Mouse (Mus musculus) A20 (cell line): ENCODE data around the gene Mrgpre.

Experiments
- DNase-seq: peaks from one replicate; pipeline ENCODE4 v3.0.0-alpha.2; 2011; ENCODE audit warnings: low read depth, low spot score

Gene Mrgpre

DNA sequence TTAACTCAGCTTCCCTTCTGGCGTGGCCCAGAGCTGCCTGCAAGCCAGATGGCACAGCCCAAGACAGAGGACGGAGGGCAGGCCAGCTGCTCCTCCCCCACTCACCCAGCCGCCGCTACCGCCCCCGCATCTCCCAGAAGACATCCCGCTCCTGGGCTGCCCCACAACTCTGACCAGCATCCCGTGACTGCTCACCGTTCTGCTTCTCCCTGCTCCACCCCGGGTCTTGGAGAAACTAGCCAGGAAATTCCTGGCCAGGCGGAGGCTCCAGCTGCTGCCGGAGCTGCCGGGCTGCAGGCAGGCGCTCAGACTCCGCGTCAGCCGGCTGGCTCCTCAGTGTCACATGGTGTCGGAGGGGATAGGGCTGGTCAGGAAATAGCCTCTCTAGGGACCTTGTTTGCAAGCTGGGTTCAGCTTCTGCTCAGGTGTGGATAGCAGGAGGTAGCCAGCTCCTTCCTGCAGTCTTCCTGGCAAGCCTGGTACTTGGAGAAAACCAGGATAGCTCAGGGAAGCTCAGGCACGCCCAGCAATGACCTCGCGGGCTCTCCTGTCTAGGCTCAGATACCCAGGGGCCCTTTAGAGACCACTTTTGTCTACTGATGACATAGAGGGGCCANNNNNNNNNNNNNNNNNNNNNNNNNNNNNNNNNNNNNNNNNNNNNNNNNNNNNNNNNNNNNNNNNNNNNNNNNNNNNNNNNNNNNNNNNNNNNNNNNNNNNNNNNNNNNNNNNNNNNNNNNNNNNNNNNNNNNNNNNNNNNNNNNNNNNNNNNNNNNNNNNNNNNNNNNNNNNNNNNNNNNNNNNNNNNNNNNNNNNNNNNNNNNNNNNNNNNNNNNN lies at the start of gene Mrgpre:
Mrgpre (minus strand) TSS at position 505 of the 834 bp plus-strand sequence.
- peak; percentile 49 for DNase-seq

DNA sequence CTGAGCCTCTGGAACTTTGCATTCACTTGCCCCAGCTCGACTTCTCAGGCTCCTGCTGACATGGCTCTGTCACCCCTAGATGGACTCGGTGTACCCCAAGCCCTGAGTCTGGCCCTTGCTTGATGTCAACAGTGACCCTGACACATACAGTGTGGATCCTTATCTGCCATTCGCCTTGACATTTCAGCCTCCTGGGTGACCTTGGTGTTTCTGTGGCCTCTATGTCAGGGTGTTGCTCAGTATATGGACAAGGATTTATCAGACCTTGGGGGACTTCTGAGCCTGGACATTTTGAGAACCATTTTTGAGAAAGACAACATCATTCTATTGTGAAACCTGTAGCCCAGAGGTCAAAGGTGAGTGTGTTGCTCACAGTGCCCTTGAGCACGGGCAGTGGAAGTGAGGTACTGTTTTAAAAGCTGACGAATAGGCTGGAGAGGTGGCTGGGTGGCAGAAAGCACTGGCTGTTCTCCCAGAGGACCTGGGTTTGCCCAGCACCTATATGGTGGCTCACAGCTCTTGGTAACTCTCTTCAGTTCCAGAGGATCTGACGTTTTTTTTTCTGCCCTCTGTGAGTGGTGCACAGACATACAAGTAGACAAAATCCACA lies 49.4 kb upstream of the Mrgpre start:
- no peak for DNase-seq

DNA sequence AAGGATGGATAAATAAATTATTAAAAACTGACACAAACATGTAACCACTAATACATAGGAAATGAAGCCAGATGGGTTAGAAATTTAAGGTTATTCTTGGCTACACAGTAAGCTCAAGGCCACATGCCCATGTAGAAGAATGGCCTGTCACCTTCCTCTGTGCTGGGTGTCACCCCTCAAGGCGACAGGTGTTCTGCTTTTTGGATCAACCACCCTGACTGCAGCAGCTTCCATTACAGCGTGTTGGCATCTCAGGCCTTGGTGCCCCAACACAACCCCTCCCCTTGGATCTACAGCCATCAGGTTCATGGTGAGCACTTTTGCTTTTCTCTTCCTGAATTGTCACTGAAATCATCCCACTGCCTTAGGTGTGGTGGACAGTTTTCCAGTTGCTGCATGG lies 48.3 kb upstream of the Mrgpre start:
- DNase-seq = no peak

DNA sequence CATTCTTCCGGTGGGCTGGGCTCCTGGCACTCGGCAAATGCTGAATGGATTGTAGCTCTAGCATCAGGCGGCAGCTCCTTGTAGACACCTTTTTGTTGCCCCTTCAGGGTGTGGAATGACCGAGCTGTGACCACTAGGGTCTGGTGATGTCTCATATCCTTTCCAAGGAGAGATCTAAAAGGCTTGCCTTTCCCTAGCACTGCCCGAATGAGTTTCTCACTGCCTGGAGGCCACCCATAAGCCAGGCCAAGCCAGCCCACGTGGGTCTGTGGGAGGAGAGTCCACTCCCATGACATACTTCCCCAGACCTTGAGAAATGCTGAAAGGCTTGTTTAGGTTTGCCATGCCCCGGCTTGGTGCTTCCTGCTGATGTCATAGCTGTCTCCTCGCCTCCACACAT lies 47.9 kb upstream of the Mrgpre start:
- no peak for DNase-seq

GRCm38 (mm10) chr7:143830399-143830798 lies 46.1 kb upstream of the Mrgpre start:
- DNase-seq = no peak

DNA sequence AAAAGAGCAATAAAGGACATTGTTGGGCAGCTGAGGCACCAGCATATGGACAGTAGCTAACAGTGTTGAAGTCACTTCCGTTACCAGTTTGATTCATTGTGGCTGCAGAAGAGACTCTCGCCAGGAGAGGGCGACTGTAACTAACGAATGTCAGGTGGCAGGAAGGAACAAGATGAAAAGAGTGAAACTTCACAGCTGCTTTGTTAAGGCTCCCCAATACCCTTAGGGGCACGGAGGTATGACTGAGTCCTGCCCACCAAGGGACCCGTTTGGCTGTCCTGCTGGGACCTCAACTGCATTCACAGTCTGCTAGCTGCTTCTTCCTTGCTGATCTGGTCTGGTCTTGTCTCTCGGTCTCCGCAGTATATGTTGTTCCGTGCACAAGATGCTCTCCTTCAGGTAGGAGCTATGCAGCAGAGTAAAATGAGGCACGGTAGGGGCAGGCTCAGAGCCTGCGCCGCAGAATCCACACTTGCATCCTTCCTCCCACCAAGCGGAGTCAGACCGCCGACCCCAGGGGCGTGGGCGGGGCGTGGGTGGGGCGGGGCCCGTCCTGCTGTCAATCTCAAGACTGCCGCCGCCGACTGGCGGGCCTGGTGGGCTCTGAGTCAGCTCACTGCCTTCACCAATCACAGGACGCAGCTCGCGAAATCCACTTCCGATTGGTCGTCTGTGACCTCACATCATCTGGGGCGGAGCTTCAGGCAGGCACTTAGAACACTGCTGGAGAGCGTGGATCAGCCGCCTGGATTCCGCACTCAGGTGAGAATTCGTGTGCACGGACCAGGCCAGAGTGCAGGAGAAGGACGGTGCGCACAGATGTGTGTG lies 45.4 kb upstream of the Mrgpre start:
- DNase-seq = peak; percentile 98

DNA sequence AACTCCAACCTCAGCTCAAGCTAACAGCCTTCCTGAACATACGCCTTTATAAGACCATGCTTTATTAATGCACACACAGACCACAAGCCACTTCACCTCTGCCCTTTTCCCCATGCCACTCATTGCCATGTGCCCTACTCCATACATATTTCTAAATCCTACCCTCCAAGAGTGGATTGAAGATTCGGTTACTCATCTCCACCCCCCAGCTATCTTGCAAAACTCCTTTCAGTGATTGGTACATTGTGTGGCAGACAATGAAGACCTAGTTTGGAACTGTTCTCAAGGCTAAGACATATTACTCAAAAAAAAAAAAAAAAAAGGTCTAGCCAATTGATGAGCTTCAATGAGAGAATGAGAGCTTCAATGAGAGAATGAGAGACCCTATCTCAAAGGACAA lies 42.7 kb upstream of the Mrgpre start:
- no peak for DNase-seq

DNA sequence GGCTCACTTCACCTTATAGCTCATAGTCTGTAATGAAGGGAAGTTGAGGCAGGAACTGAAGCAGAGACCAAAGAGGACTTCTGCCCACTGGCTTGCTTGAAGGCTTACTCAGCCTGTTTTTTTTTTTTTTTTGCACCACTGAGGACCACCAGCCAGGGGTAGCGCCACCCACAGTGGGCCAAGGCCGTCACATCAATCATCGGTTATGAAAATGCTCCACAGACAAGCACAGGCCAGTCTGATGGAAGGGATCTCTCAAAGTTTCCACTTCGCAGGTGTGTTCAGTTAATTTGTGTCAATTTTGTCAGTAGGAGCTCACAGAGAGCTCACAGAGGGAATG lies 38.9 kb upstream of the Mrgpre start:
- no peak for DNase-seq

- DNase-seq = peak; percentile 99
Observed at GRCm38 (mm10) chr7:143822375-143823265, 38.3 kb upstream of the Mrgpre start, which contains the start of the genes Nadsyn1 and Dhcr7. Gene Nadsyn1, minus strand, starts transcription at chr7:143822849. Gene Dhcr7, plus strand, starts transcription at chr7:143823145.

DNA sequence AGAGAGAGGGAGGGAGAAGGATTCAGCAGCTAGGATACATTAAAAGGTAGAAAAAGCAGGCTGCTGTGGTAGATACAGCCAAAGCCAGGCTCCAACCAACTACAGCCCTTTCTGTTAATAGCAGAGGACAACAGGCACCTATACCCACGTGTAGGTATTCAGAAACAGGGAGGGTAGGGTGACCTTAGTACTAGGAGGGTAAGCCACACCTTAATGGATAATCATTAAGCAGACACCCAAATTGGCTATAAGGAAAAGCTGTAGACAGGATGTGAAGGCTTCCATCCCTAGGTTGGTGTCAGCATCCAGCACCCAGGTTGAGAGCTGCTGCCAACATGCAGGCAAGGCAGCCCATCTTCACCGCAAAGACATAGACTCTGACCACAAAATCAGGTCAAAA lies 36.9 kb upstream of the Mrgpre start:
- DNase-seq = no peak

- DNase-seq = no peak
Observed at GRCm38 (mm10) chr7:143819201-143819600, 34.9 kb upstream of the Mrgpre start.

DNA sequence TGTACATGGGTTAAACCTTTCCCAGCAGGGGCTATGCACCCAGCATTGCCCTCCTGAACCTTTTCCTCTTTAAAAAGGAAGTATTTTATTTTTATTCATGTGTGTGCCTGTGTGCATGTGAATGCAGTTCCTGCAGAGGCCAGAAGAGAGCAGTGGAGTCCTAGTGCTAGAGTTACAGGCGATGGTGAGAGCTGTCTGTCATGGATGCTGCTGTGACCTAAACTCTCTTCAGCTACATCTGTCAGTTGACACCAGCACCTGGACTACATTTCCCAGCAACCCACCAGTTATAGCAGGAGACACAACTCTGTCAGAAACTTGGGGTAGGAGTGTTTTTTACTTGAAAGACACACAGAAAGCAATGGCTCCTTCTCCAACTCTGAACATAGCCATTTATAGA lies 24.6 kb upstream of the Mrgpre start:
- DNase-seq = peak; percentile 59

GRCm38 (mm10) chr7:143805199-143805624 lies 20.9 kb upstream of the Mrgpre start:
- DNase-seq = no peak

DNA sequence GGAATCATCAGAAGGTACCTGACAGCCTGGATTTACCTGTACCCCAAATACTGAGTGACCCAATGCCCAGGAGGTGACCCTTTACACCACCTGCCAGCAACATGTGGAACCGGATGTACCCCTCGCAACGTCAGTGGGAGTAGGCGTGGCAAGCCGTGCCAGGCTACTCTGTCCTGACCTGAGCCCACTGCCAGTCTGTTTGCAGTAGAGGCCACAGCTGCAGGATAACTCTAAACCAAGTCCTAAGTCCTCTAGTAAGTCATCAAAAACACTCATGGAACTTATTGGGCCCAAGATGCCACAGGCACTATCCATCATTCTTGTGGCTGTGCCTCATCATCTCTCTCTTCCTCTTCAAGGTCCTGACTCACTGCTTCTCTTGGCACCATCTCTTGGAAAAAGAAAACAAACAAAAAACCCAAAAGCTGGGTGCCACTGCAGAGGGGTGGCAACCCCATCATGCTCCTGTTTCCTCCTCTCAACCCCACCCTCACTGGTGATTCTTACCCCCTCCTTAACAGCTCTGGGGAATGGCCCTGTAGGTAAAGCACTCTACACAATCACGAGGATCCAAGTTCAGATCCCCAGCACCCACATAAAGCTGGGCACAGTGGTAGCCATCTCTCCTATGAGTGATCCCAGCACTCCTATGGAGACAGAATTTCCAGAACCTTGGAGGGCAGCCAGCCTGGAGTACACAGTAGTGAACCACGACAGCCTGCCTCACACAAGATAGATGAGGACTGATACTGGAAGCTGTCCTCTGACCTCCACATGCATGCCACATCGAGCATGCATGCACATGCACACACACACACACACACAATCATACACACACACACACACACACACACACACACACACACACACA lies 17.1 kb upstream of the Mrgpre start:
- no peak for DNase-seq

DNA sequence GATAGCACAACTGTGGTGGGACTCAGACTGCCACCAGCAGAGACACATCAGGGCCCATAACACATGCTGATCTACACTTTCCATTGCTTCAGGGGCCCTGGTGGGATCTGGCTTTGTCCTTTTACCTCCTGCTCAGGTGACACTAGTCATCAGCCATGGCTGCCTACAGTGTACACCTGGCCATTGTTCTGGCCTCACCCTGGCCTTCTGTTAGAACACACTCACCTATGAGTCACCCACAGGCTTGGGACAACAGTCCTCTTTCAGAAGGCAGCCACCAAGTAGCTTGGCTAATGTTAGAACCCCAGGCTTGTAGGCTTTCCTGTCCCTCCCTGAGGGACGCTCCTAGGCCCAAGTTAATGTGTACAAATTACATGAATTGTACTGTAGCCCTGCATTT lies 16.5 kb upstream of the Mrgpre start:
- no peak for DNase-seq

- DNase-seq = no peak
Observed at GRCm38 (mm10) chr7:143798783-143799182, 14.5 kb upstream of the Mrgpre start.

DNA sequence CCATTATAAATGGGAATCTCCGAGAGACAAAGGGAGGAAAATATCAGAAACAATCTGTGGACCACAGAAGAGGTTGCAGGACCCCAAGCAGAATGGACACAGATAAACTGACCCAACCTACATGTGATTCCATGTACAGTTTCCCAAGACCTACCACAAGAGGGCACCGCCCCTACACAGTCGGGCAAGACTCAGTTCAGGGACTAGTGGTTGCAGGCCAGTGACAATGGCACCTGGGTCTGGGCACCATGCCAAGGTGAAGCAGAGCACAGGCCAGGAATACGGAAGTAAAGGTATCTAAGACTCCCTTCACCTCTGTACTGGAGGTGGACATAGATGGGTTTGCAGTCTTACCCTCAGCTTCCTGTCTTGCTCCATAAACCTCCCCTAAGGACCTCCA lies 8.8 kb upstream of the Mrgpre start:
- DNase-seq = peak; percentile 74

DNA sequence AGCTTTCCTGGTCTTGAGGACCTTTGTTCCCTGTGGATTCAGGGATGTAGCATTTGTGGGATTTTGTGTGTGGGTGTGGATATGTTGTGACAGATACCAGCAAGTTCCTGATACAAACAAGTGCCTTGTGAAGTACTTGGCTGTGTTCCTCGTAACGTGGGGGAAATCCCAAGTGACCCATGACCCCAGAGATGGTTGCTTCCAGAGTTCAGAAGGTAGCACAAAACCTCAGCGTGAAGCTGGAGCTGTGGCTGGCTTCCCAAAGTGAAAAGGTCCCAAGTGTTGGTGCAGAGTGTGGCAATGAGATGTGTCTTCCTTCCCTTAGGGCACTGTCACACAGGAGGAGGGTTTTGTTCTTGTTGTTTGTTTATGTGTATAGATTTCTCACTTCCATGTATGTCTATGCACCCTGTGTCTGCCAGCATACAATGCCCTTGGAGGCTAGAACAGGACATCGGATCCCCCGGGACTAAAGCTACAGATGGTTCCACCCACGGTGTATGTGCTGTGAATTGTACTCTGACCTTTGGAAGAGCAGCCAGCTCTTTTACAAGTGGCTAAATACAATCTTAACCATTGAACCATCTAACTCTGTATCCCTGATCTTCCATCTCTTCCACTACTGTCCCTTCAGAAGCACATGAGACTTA lies 8.2 kb upstream of the Mrgpre start:
- DNase-seq = no peak

GRCm38 (mm10) chr7:143783378-143783995 lies 813 bp downstream of the Mrgpre start:
- DNase-seq = no peak
